In genomic region chr13:112479926-112480325, GRCm38 (mm10) we compare ENCODE assay signal across 28 mouse cellular contexts.
"Had no signal": no experiment of that assay in that cellular context is flagged by ENCODE, and none has a peak within 500 bp of the region (broad histone marks: within the 10 kb centered on the region; RNA-seq: fewer than 3 reads in every experiment).

No protein-coding gene starts in this region.

- H3K9ac ChIP-seq: embryonic facial prominence, embryonic 12.5 days; embryonic facial prominence, embryonic 13.5 days; embryonic facial prominence, embryonic 15.5 days; forebrain, embryonic 12.5 days; forebrain, embryonic 13.5 days; forebrain, embryonic 15.5 days; forebrain, postnatal 0 days had no signal

- DNase-seq: cerebellum, adult 2 months; cerebellum, adult 8-10 months; cerebellum, adult 9-10 months; cerebellum, adult 9-11 months; cerebellum, postnatal 10 days; cerebellum, postnatal 14 days; cerebellum, postnatal 25 days; cerebellum, postnatal 36 days; embryo, embryonic 11 days; forebrain, postnatal 0 days; gastrocnemius, adult 2 months; gastrocnemius, postnatal 10 days; gastrocnemius, postnatal 14 days; gastrocnemius, postnatal 25 days; gastrocnemius, postnatal 36 days; heart, adult 18-20 months; heart, adult 2 months had no signal

- H3K4me3 ChIP-seq: embryonic facial prominence, embryonic 10.5 days; embryonic facial prominence, embryonic 12.5 days; embryonic facial prominence, embryonic 13.5 days; embryonic facial prominence, embryonic 15.5 days; erythroblast, embryonic 14.5 days; forebrain, embryonic 10.5 days; forebrain, embryonic 12.5 days; forebrain, embryonic 13.5 days; forebrain, embryonic 15.5 days; gastrocnemius, adult 2 months; heart, adult 2 months had no signal

- H3K4me2 ChIP-seq: embryonic facial prominence, embryonic 12.5 days; embryonic facial prominence, embryonic 13.5 days; embryonic facial prominence, embryonic 15.5 days; forebrain, embryonic 12.5 days; forebrain, embryonic 13.5 days; forebrain, embryonic 15.5 days had no signal

- H3K9me3 ChIP-seq: embryonic facial prominence, embryonic 10.5 days; embryonic facial prominence, embryonic 12.5 days; embryonic facial prominence, embryonic 13.5 days; embryonic facial prominence, embryonic 15.5 days; forebrain, embryonic 10.5 days; forebrain, embryonic 12.5 days; forebrain, embryonic 13.5 days; forebrain, embryonic 15.5 days had no signal

- H3K27ac ChIP-seq: embryonic facial prominence, embryonic 10.5 days; embryonic facial prominence, embryonic 12.5 days; embryonic facial prominence, embryonic 13.5 days; embryonic facial prominence, embryonic 15.5 days; forebrain, embryonic 10.5 days; forebrain, embryonic 12.5 days; forebrain, embryonic 13.5 days; forebrain, embryonic 15.5 days; gastrocnemius, adult 2 months; heart, adult 2 months had no signal

- ATAC-seq: forebrain, embryonic 13.5 days; forebrain, embryonic 14.5 days; forebrain, embryonic 15.5 days; forebrain, embryonic 16.5 days; forebrain, postnatal 0 days had no signal

- H3K4me1 ChIP-seq: embryonic facial prominence, embryonic 10.5 days; embryonic facial prominence, embryonic 12.5 days; embryonic facial prominence, embryonic 13.5 days; embryonic facial prominence, embryonic 15.5 days; forebrain, embryonic 10.5 days; forebrain, embryonic 12.5 days; forebrain, embryonic 13.5 days; forebrain, embryonic 15.5 days had no signal

- H3K27me3 ChIP-seq: embryonic facial prominence, embryonic 12.5 days; embryonic facial prominence, embryonic 13.5 days; embryonic facial prominence, embryonic 15.5 days; forebrain, embryonic 12.5 days; forebrain, embryonic 13.5 days; forebrain, embryonic 15.5 days had no signal
